Mouse (Mus musculus) kidney, postnatal 10 days (tissue): ENCODE results near the gene Mier1.
"Not testable (repeated sequence)": the region's sequence is repeated elsewhere in the genome, so short reads cannot be mapped to it uniquely, and the experiment has no call there.

Experiments used
- DNase-seq: peaks from one replicate; pipeline ENCODE4 v3.0.0; 2021; ENCODE audit warnings: mixed read lengths

Gene Mier1

GRCm38 (mm10) chr4:103114184-103115111, at the start of gene Mier1, which contains the start of gene Wdr78:
Mier1 (plus strand) TSS chr4:103114390.
Wdr78 (minus strand) TSS chr4:103114555.
- DNase-seq = peak; percentile 98

- DNase-seq = no peak
Observed at GRCm38 (mm10) chr4:103064421-103064820, 49.8 kb upstream of the Mier1 start.

- DNase-seq = no peak
Observed at GRCm38 (mm10) chr4:103064976-103065375, 49.2 kb upstream of the Mier1 start.

- no peak for DNase-seq
Observed at GRCm38 (mm10) chr4:103067906-103068655, 46.1 kb upstream of the Mier1 start.

- no peak for DNase-seq
Observed at GRCm38 (mm10) chr4:103070631-103071030, 43.6 kb upstream of the Mier1 start.

GRCm38 (mm10) chr4:103085237-103085636, 29.0 kb upstream of the Mier1 start:
- no peak for DNase-seq

- no peak for DNase-seq
Observed at GRCm38 (mm10) chr4:103095921-103096320, 18.3 kb upstream of the Mier1 start.

GRCm38 (mm10) chr4:103098532-103098931, 15.7 kb upstream of the Mier1 start:
- DNase-seq = no peak

GRCm38 (mm10) chr4:103112651-103113050, 1.5 kb upstream of the Mier1 start:
- DNase-seq = no peak

- DNase-seq = no peak
Observed at GRCm38 (mm10) chr4:103113402-103113801, 788 bp upstream of the Mier1 start.

GRCm38 (mm10) chr4:103118888-103119228, 4.7 kb downstream of the Mier1 start:
- no peak for DNase-seq

- peak; percentile 90 for DNase-seq
Observed at GRCm38 (mm10) chr4:103119229-103120027, 5.2 kb downstream of the Mier1 start.

- DNase-seq = no peak
Observed at GRCm38 (mm10) chr4:103120028-103120384, 5.8 kb downstream of the Mier1 start.

GRCm38 (mm10) chr4:103120395-103120794, 6.2 kb downstream of the Mier1 start:
- no peak for DNase-seq

- DNase-seq = no peak
Observed at GRCm38 (mm10) chr4:103120874-103121389, 6.7 kb downstream of the Mier1 start.

GRCm38 (mm10) chr4:103123086-103123485, 8.9 kb downstream of the Mier1 start:
- no peak for DNase-seq

GRCm38 (mm10) chr4:103123606-103124005, 9.4 kb downstream of the Mier1 start:
- DNase-seq = no peak

- no peak for DNase-seq
Observed at GRCm38 (mm10) chr4:103126533-103126932, 12.3 kb downstream of the Mier1 start.

GRCm38 (mm10) chr4:103136946-103137345, 22.8 kb downstream of the Mier1 start:
- no peak for DNase-seq

- peak; percentile 91 for DNase-seq
Observed at GRCm38 (mm10) chr4:103146339-103146738, 32.1 kb downstream of the Mier1 start.

- DNase-seq = no peak
Observed at GRCm38 (mm10) chr4:103151946-103152345, 37.8 kb downstream of the Mier1 start.

- DNase-seq = no peak
Observed at GRCm38 (mm10) chr4:103158781-103159180, 44.6 kb downstream of the Mier1 start.

GRCm38 (mm10) chr4:103166198-103166597, 52.0 kb downstream of the Mier1 start:
- DNase-seq = not testable (repeated sequence)
